Mouse (Mus musculus): ENCODE measurements around the gene Taf15. TPM values are rescaled to one million over a fixed set of nuclear protein-coding genes. Genes with fewer than 3 reads are reported as not detected.

Gene Taf15
- total and polyA plus RNA-seq, 3 experiments, result 31.8 to 236 TPM; not detected in 1

DNA sequence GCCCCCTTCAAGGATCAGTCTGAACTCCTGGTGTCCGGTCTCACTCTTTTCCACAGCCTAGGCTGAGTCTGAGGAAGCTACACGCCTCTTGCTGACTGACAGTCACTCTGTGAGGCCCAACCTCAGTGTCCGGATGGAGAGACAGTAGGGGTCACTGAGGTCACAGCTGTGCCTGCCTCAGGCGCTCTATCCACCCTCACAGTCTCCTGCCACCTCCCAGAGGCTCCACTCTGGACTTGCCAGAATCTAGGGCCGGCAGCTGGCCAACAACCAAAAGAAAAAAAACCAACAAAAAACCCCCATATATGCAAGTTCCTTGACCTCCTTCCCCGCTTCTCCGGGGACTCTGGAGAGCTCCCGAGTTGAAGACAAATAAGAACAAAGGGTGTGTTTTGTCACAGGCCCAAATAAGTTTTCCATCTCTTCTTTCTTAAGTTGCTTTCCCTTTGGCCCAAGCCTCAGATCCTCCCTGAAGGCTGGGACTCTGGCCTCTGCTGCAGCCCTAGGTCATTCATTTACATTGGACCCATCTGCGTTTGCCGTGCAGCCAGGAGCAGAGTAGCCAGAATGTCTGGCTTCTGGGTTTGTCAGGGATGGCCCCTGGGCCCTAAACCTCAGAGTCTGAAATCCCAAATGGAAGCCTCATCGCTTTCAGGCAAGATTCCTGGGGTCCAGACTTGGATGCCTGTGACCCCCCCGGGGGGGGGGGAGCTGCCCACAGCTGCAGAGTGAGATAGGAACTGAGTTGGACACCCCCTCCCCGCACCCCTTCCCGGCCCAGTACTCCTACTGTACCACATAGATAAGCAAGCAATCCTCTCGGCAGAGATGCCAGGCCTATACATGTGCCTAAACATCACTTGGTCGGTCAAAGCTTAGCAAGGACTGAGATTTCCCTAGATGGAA lies 24.6 kb upstream of the Taf15 start:
- TF ChIP-seq GABPA (IDR thresholded peaks at IDR 0.05; ENCODE audit: low read depth, low read length) (no peak), TBP (IDR thresholded peaks at IDR 0.05; ENCODE audit: low read depth, low read length) (no peak), BHLHE40 (IDR thresholded peaks at IDR 0.05; ENCODE audit: borderline replicate concordance, low read depth, low read length) (no peak), USF1 (IDR thresholded peaks at IDR 0.05; ENCODE audit: low read depth, low read length) (no peak), GATA1 (IDR thresholded peaks at IDR 0.05; ENCODE audit: low read depth, low read length) (no peak), TAL1 (IDR thresholded peaks at IDR 0.05; ENCODE audit: low read length) (no peak; the same call in 1 of the 2 replicates), ZNF384 (IDR thresholded peaks at IDR 0.05; ENCODE audit: low read depth, low read length) (no peak), POLR2AphosphoS5 (IDR thresholded peaks at IDR 0.05; ENCODE audit: borderline replicate concordance, low read depth, low read length) (no peak), CTCF (IDR thresholded peaks at IDR 0.05 in 2 of 3, conservative IDR thresholded peaks at IDR 0.05 in 1 of 3; ENCODE audit: control insufficient read depth in 1 of 3, insufficient read depth in 1 of 3, low read depth in 2 of 3, low read length in 3 of 3, poor library complexity in 1 of 3, severe bottlenecking in 1 of 3) (no peak), MYC (IDR thresholded peaks at IDR 0.05; ENCODE audit: low read depth, low read length) (no peak), TCF12 (IDR thresholded peaks at IDR 0.05; ENCODE audit: low read depth, low read length) (no peak), MAX (IDR thresholded peaks at IDR 0.05; ENCODE audit: low read length) (no peak), JUND (IDR thresholded peaks at IDR 0.05; ENCODE audit: low read depth, low read length) (no peak), E2F4 (IDR thresholded peaks at IDR 0.05; ENCODE audit: borderline replicate concordance, low read depth, low read length) (no peak), KAT2A (conservative IDR thresholded peaks at IDR 0.05; ENCODE audit: low read depth, low read length) (no peak), EP300 (IDR thresholded peaks at IDR 0.05; ENCODE audit: low read depth in 1 of 2, low read length in 2 of 2) (no peak), MEF2A (IDR thresholded peaks at IDR 0.05; ENCODE audit: extremely low read depth, insufficient replicate concordance, low read depth, low read length, poor library complexity, severe bottlenecking) (no peak)
- no peak overlapping the region for H3K4me3 ChIP-seq (ENCODE audit: control insufficient read depth in 1 of 2, insufficient read depth in 1 of 2, low read depth in 2 of 2, low read length in 2 of 2)
- H3K27ac ChIP-seq (ENCODE audit: control insufficient read depth, low read depth, low read length), result no peak overlapping the region
- no peaks in the 10 kb centered on the region for H3K79me2 ChIP-seq (ENCODE audit: control insufficient read depth, insufficient read depth, low read length, poor library complexity)
- H3K9me3 ChIP-seq (replicated peaks; ENCODE audit: insufficient read depth, low read length), result no peaks in the 10 kb centered on the region
- no peak for DNase-seq (ENCODE audit: low read depth, low spot score)
- H3K4me1 ChIP-seq (ENCODE audit: control insufficient read depth in 1 of 2, insufficient read depth in 2 of 2, low read length in 2 of 2), result no peaks in the 10 kb centered on the region
- H3K27me3 ChIP-seq (ENCODE audit: control insufficient read depth in 1 of 2, insufficient read depth in 2 of 2, low read length in 2 of 2), result peaks cover 0 to 15% of the 10 kb centered on the region in 2 experiments; a peak in 3 of 4 replicates
- no peak overlapping the region for H3K9ac ChIP-seq (ENCODE audit: control insufficient read depth, low read depth, low read length, poor library complexity, severe bottlenecking)
- no peaks in the 10 kb centered on the region for H3K36me3 ChIP-seq (ENCODE audit: control insufficient read depth in 1 of 2, insufficient read depth in 2 of 2, low read length in 2 of 2)

DNA sequence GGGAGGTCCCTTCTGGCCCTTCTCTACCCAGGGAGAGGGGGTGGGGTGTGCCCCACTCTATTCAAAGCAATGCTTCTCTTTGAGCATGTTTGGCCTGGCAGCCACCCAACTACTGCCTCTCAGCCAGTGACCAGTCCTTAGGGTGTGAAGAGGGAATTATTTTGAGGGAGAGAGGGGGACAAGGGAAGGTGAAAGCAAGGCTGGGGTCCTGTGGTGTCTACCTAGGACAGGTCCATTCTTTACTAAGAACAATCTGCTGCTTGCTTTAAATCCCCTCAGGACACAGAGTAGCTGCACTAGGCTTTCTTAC lies 24.0 kb upstream of the Taf15 start:
- no peak overlapping the region for H3K27ac ChIP-seq (ENCODE audit: control insufficient read depth, low read depth, low read length)

More for the DNA sequence above, 24.0 kb upstream of the Taf15 start:
- peaks cover 2 to 18% of the 10 kb centered on the region in 2 experiments; a peak in 3 of 4 replicates for H3K27me3 ChIP-seq (ENCODE audit: control insufficient read depth in 1 of 2, insufficient read depth in 2 of 2, low read length in 2 of 2)
- H3K4me1 ChIP-seq (ENCODE audit: control insufficient read depth in 1 of 2, insufficient read depth in 2 of 2, low read length in 2 of 2), result no peaks in the 10 kb centered on the region
- no peak overlapping the region for H3K9ac ChIP-seq (ENCODE audit: control insufficient read depth, low read depth, low read length, poor library complexity, severe bottlenecking)
- no peaks in the 10 kb centered on the region for H3K36me3 ChIP-seq (ENCODE audit: control insufficient read depth in 1 of 2, insufficient read depth in 2 of 2, low read length in 2 of 2)
- H3K79me2 ChIP-seq (ENCODE audit: control insufficient read depth, insufficient read depth, low read length, poor library complexity), result no peaks in the 10 kb centered on the region
- no peak for DNase-seq (ENCODE audit: low read depth, low spot score)
- no peak for TF ChIP-seq ETS1 (IDR thresholded peaks at IDR 0.05; ENCODE audit: low read depth, low read length)
- TF ChIP-seq SMC3 (IDR thresholded peaks at IDR 0.05; ENCODE audit: low read depth, low read length), result no peak
- no peak for TF ChIP-seq NELFE (IDR thresholded peaks at IDR 0.05; ENCODE audit: low read depth, low read length)
- no peak for TF ChIP-seq POLR2AphosphoS2 (IDR thresholded peaks at IDR 0.05; ENCODE audit: low read length)
- TF ChIP-seq NRF1 (IDR thresholded peaks at IDR 0.05; ENCODE audit: insufficient read depth, low read depth, low read length, poor library complexity, severe bottlenecking), result no peak
- no peak for TF ChIP-seq MAFK (IDR thresholded peaks at IDR 0.05; ENCODE audit: borderline replicate concordance, low read depth, low read length)
- no peak overlapping the region for H3K4me3 ChIP-seq (ENCODE audit: control insufficient read depth in 1 of 2, insufficient read depth in 1 of 2, low read depth in 2 of 2, low read length in 2 of 2)
- H3K9me3 ChIP-seq (replicated peaks; ENCODE audit: insufficient read depth, low read length), result no peaks in the 10 kb centered on the region

Data from MEL (cell line).